Mouse (Mus musculus) left cerebral cortex, adult 18-20 months (tissue): ENCODE data around the gene Gm27027. TPM values are rescaled to one million over a fixed set of nuclear protein-coding genes. Genes with fewer than 3 reads are reported as not detected.
A peak's percentile ranks its signal among the peaks of the same experiment; 100 is the strongest.

Source experiments
- DNase-seq, 2 experiments: peaks; one replicate each; pipeline ENCODE4 v3.0.0; 2021 to 2022; ENCODE audit warnings: low spot score in 2 of 2, mixed read lengths in 1 of 2
- long read RNA-seq, 2 experiments: library from polyadenylated mRNA; stranded (forward); transcript quantifications; one replicate each; pipeline ENCODE4 v2.0.0; 2021
- total RNA-seq, 2 experiments: library from RNA; stranded (reverse); gene quantifications; 2 replicates each; pipeline ENCODE4 v1.2.3; 2021

Gm27027 gene
- total RNA-seq: 1 to 10 TPM in 1 of 2 experiments, not detected in 1; 1.0 TPM
- long read RNA-seq, experiment 1: 0 reads
- long read RNA-seq, experiment 2: 0 reads

DNA sequence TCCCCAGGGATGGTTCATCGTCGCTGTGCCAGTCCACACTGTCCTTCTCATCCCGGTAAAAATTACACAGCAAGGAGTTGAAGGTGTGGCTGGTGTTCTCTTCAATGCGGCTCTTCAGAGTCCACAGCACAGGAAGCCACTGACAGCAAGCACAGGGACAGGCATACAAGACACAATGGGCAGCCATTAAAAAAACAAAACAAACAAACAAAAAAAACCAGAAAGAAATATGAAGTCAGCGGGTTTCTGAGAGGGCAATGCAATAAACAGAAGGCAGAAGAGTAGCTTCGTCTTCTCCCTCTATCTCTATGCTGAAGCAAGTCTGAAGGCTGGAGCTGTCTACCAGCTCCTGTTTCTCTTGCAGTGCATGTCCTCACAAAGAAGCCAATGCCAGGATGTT, at the start of gene Gm27027:
Gene Gm27027, minus strand, starts transcription at position 101 of the 400 bp plus-strand sequence.
- DNase-seq: no peak

DNA sequence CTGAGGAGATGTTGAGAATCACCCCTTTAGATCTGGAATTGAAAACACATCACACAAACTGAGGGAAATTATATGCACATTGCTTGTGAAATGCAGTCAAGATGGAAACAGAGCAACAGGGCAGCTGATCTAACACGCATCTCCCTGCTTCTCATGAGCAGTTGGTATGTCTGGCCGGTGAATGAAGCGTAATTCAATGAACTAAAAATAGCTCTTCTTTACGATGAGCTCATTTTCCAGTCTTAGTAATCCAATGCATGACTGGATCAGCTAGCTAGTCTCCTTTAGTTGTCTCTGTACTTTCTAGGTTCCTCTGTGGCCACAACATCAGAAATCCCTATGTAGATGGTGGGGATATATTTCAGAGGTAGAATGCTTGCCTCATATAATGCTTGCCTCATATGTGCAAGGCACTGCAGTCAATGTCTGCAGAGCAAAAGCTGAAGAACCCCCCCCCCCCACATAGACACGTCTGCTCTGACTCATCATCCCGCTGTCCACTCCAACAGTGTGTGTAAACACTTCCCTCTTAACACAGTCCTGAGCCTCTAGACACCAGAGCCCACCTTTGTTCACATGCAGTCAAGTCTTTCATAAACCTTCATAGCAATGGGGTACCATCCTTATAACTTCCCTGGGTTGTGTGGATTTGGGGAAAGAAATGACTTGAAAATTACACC, 49.4 kb upstream of the Gm27027 start:
- no peak for DNase-seq

DNA sequence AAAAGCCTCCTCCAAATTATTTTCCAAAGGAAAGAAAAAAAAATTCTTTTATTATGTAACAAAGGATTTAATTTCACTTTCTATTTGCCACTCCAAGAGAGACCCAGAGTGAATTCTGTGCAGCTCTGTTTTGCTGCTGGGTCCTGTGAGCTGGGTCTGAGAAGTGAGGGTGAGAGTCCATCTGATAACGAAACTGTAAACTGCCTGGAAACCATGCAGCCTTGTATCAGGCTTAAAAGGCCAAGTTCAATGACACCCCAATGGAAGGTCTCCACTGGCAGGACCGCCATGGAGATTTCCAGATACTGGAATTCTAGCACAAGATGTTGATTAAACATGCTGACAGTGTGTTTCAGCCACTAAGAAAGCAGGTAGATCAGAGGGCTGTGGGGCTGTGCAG, 48.0 kb upstream of the Gm27027 start:
- no peak for DNase-seq

DNA sequence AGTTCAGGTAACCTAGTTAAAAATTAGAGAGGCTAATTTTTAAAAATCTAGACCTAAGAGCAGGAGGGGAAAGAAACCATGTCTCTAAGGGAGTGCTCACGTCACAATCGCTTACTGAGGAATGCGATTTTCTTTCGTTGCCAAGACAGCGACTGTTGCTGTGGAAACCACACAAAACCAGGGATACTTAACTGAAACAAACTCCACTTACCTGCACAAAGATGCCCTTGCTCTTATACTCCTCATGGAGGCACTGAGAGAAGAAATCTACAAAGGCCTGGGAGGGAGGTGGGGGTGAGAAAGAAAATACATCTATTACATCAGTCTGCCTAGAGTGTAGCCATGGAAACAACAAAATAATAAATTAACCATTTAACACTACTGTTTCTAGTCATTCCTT, 47.5 kb upstream of the Gm27027 start:
- DNase-seq: peak in 1 of 2 experiments; percentile 27

DNA sequence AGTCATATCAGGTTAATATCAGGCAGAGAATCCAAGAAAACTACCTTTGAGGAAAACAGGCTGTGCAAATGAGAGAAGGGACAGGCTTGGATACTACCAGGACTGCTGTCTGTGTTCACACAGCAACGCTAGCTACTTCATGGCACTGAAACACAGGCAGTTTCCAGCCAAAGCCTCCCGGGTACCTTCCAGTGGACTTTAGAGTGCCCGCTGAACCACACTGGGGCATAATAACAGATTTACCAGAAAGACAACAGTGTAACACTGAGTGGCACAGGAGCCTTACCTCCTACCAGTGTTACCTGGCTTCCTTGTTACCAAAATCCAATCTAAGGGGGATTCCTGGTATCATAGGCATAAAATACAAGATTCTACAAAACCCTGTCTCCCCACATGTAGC, 46.3 kb upstream of the Gm27027 start:
- no peak for DNase-seq

DNA sequence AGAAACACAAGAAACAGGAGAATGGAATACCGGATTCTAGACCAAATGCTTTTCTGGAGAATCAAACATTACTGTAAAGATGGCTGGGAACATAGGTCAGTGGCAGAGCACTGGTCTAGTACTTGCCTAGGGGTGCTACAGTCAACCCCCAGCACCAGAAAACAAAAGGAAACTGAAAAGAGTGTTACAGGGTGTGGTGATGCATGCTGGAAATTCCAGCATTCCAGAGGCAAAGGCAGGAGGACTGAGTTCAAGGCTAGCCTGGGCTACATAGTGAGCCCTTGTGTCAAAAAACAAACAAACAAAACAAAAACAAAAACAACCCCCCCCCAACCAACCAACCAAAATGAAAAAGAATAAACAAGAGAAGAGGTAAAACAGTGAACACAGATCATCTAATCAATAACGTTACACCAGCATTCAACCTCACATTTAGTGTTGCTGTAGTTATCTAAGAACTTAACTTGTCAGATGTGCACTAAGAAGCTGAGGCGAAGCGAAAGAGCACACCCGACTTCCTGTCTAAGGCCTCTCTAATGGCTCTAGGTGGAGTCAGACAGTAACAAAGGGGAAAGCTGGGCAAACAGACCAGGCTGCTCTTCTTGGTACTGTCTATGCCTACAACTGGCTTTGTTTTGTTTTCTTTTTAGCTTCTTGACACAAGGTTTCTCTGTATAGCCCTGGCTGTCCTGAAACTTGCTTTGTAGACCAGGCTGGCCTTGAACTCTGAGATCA, 44.4 kb upstream of the Gm27027 start:
- no peak for DNase-seq

DNA sequence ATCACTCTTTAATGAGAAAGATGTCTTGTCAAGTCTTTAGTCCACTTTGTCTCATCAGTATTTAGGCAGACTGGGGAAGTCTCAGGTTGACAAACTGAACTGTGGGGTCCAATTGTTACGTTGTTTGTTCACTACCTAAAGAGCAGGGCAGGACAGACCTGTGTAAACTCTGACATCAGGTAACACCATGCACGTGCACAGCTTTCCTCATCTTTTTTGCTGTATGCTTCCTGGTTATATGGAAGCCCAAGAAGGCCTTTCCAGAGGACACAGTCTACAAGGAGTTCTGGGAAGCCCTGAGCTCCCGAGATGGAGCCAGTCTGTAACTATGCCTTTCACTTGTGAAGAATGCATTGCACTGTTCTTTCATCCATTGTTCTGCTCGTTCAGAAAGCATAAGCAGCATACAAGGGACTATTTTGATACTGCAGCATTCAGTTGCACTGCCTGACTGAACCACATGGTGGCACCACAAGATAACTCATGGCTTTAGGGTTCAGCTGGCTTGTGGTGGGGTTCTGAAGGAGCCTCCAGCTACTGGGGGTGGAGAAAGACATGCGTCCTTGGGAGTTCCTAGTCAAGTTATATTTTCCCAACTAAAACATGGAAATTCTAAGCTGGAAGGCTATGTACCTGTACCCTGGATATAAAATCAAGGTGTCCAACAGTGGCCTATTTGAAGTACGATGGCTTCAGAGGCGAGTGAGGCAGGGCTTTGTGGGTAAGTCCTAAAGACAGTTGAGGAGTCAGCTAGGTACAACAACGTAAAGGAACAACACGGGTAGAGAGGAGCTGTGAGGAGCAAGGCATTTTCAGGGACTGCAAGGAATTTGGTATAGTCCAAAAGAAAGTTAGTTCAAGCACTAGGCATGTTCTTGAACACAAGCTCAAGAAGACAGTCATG, 39.5 kb upstream of the Gm27027 start:
- peak; percentile 85 to 88 for DNase-seq

DNA sequence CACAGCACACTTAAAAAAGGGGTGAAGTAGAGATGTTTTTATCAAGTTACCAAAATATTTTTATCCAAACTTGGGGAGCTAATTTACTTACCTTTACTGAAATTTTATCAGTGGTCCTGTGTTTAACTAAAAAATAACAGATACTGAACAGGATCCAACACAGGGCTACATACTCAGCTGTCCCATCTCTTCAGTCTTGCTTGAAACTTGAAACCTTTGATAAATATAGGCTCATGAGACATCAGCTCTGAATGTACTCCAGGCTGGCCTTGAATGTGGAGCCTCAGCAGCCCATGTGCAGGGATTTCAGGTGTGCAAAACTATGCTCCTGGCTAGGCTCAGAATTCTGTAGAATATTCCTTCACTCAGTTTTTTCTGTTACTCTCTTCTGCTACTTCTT, 34.4 kb upstream of the Gm27027 start:
- DNase-seq: no peak

DNA sequence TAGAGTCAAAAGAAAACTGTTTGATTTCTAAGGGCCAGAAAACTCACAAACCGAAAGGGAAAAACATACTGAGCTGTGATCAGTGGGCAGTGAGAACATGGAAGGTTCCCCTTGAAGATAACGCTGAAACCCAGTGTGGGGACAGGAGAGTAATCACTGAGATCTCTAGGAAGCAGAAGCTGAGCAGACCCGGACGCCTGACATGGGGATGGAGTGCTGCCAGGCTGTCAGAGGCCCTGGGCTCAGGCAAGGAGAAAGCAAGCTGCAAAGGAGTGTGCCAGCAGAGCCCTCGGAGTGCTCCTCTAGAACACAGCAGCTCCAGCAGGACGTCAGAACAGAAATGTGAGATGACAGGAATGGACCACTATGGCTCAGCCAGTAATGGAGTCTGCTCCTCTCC, 28.5 kb upstream of the Gm27027 start:
- DNase-seq: no peak

DNA sequence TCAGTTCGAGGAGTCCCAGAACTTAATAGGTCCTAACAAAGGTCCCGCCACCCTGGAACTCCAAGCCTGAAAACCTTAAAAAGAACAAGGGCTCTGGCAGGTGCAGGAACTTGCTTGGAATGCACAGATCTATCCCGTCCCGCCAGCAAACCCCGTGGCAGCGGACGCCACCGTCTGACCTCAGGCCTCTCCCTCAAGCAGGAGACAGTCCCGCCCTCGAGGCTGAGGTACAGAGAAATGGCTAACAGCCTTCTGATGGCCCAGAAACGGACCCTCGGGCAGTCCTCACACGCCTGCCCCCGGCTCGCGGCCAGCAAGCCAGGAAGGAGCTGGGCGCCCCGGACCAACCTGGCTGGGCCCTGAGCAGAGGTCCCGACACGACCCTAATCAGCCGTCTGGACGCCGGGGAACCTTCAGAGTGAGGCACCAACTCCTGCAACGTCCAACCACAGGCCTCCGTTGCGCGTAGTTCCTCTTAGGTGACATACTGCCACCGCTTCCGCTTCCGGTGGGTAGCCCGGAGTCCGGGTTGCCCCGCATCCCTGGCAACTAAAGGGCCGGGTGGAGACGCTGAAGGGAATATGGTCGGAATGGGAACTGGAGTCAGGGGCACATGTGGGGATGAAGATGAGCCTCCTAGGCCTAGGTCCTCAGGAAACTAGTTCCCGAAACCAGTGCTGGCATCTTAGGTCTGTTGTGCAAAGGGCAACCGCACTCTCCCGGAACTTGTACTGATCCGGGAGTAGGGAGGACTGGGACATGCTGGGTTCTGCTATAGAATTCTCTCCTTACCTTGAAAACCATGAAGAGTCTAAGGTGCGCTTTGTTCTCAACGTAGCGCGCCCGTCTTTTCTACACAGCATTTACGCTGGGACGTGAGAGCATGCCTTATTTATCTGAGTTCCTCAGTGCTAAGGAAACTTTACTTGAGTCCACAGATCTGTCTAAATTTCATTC, 14.5 kb upstream of the Gm27027 start, which contains the start of gene Alkbh3:
Gene Alkbh3, minus strand, starts transcription at position 473 of the 957 bp plus-strand sequence.
- DNase-seq: peak; percentile 93 to 94

DNA sequence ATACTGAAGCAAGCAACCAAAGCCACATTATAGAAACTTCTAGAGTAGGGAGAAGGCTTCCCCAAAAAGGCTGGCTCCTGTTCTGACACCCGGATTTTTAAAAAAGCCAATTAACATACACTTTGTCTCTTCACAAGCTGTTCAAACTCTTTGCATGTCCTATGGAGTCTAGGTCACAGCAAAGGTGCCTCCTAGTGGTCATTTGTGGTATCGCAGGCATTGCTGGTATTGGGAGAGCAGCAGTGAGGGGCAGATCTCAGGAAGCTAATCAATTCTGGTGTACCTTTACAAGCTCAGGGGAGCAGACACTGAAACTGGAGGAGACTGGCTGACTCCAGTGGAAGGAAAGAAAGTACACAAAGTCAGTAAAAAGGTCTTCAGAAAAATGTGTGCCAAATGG, 6.2 kb upstream of the Gm27027 start:
- peak; percentile 87 to 96 for DNase-seq

DNA sequence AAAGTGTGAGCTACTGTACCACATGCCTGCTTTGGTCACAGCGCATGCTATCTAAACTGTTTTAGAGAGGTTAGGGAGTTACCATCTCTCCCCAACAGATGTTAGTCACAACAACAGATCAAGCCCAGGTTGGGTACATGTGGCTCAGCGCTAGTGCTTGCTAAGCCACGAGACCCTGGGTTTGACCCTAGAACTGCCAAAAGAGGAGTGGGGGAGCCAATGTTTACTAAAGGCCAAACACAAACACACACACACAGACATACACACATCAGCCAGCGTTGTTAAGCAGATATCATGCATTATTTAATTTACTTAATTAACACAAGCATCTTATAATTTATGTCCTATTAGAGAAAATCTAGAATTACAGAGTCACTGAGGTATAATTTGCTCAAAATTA, 5.8 kb upstream of the Gm27027 start:
- DNase-seq: no peak

DNA sequence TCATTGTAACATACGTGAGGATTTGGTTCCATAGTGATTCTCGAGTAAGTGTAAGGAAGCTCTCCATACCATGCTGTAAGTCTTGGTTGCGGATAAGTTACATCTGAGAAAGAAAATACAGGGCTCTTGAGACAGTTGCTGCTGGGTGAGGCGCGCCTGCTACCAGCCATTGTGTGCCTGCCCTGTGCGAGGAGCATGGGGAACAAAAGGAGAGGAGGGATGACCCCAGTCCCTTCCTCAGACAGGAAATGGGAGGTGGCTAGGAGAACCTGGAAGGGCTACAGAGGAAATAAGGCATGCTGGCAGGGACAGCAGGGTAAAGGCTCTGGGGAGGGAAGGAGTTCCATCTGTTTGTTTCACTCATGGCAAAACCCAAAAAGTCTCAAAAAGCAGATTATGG, 5.3 kb upstream of the Gm27027 start:
- DNase-seq: no peak

DNA sequence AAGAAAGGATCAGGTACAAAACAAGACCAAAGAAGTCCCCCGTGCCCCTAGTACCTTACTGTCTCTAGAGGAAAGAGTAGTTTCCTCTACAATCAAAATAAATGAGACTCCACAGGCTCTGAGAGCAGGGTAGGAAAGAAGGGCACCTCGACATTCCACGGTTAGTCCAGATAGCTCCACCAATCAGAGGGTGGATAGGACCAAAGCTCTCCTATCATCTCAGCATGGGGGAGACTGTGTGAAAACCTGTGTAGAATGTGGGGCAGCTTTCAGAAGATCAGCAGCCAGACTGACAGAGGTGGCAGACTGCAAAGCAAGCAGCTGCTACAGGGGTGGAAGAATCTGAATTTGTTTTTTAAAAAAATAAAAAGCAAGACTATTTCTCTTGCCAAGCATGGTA, 3.3 kb downstream of the Gm27027 start:
- no peak for DNase-seq

DNA sequence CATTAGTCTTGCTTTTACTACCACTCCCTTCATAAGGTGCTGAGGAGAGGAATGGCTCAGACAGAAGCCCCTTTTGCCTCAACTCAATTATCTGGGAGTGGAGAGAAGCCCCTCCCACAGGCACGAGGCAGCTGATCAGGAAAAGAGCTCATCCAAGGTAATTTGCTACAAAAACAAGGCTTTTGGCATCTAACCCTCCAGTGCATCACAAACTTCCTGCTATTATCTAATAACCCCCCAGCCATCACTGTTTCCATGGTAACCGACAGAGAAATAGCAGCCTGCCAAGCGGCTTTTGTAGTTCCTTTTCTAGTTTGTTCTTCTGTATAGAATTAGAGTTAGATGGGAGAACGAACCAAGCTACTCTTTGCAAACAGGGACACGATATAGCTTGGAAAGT, 3.9 kb downstream of the Gm27027 start:
- DNase-seq: no peak

DNA sequence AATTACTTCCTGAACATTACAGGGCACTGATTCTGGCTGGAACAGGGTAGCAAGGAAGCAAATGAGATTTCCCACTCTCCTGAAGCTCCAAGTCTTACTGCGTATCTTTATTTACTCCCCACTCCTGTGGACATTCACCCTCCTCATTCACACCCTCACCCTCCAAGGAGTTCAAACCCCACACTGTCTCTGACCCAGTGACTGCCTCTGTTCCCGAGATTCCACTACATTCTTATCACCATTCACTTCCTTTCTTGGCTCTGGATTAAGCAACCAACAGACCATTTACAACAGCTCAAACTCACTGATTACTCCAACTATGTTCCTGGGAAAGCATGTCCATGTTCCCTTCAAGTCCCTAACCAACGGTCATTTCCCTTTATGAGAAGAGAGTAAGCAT, 4.8 kb downstream of the Gm27027 start:
- no peak for DNase-seq

DNA sequence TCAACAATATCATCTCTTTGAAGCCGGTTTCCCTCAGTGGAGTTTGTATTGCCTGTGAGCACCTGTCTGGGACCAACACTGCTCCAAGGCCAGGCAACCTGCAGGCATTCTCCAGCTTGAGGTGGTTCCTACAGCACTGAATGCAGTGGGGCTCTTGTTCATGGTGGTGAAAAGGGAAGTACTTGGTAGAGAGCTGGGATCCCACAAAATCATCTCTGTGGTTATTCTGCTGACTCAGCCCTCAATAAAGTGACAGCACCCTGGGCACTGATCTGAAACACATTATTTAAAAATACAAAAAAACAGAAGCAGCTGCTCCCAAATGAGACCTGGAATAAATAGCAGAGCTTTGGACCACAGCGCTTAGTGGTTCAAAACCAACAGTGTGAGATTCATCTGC, 7.7 kb downstream of the Gm27027 start:
- no peak for DNase-seq

DNA sequence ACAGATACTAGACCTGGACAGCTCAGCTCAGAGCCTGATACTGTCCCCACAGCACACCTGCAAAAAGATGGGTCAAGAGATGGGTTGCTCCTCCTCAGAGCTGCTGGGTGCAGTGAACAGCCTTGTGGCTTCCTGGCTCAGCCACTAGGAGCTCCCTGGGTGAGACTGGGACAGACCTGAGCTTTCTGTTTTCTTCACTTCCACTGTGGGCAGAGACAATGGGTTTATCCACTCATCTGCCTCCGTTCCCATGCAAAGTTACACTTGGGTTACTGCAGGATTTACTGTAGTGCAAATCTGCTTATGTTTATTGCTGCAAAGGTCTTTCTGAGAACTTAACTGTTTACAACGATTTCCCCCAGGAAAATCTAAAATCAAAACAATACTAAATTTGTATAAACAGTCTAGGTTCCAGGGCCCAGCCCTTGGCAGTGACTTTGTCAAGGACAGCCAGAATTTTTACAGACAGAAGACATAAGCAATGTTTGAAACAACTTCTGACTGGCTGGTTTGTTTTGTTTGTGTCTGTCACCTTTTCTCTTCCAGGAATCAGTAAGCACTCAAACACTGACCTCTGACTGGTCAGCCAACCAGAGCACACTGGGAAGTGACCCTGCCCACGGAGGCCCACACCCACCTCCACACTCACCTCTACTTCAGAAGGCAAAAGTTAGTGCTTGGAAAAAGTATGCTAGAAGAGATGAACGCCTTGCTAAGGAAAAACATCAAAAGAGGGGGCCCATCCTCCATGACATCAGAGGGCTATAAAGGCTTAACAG, 13.5 kb downstream of the Gm27027 start:
- no peak for DNase-seq

DNA sequence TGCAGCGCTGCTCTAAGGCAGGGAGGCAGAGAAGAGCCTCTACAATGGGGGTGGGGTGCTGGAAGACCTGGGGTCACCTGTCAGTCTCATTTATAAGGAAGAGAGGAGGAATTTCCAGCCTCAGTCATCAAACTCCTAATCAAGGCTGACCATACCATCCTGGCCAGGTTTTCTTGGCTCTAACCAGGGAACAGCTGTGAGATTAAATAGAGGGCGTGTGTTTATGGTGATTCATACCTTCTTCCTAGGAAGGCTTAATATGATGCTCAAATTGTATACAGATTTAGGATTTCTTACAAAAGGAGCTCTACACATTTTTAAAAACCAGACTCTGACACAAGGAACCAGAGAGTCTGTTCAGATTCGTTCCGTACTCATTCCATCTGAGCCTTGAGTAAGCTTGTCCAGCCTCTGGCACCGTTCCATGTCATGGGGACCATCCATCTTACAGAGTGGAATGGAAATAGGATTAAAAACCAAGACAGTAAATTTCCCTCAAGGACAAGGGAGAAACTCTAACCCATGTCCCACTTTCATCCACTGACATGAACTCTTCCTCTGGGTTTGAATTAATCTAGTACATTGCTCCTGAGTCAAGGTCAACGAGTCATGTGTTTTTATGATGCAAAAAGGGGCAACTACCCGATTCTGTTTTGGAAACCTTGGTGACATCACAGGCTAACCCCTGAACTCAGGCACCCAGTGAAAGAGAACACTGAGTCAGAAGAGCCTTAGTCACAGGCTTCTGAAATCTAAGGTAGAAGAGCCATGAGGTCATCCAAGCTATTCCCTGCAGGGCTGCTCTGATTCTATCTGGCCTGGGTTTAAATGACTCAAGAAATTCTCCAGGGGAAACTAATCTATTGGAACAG, 16.7 kb downstream of the Gm27027 start:
- DNase-seq: no peak
